Mouse (Mus musculus): ENCODE data around the gene Asxl2. TPM values are rescaled to one million over a fixed set of nuclear protein-coding genes. Genes with fewer than 3 reads are reported as not detected.

Asxl2 gene
- total and polyA plus RNA-seq, 3 experiments: 11.6 to 18.9 (median 15.2) TPM

GRCm38 (mm10) chr12:3422786-3423185, 3.9 kb upstream of the Asxl2 start:
- in situ Hi-C loops (cut with MboI; ENCODE audit: low pct_ligation_motif_present, low pct_unique_long_range_greater_than_20kb, low sequenced_read_pairs): no loop called here
- Histone ChIP-seq H3K9ac (ENCODE audit: insufficient read depth, low read depth) (no peak overlapping the region; the same call in 1 of the 2 replicates), H3K36me3 (replicated peaks in 1 of 2; ENCODE audit: control insufficient read depth in 1 of 2, insufficient read depth in 1 of 2, low read length in 1 of 2) (peaks cover 30 to 50% of the 10 kb centered on the region in 2 experiments), H3K79me2 (replicated peaks; ENCODE audit: control insufficient read depth, extremely low read depth, insufficient read depth, poor library complexity, severe bottlenecking) (peaks cover 76% of the 10 kb centered on the region), H3K4me3 (replicated peaks in 1 of 3; ENCODE audit: low read depth in 2 of 3, low read length in 2 of 3, poor library complexity in 1 of 3) (no peak overlapping the region), H3K27ac (ENCODE audit: insufficient read depth, low read depth) (no peak overlapping the region), H3K9me3 (replicated peaks; ENCODE audit: low read length) (no peaks in the 10 kb centered on the region), H3K4me2 (ENCODE audit: insufficient read depth, low read depth, poor library complexity, severe bottlenecking) (peak overlapping the region; percentile 49; the same call in 1 of the 2 replicates), H3K4me1 (ENCODE audit: control insufficient read depth in 1 of 2, insufficient read depth in 2 of 2) (peaks cover 4 to 29% of the 10 kb centered on the region in 2 experiments; a peak in 2 of 4 replicates), H3K27me3 (replicated peaks) (no peaks in the 10 kb centered on the region)
- dilution Hi-C loops (cut with MboI; ENCODE audit: extremely low pct_ligation_motif_present, extremely low pct_unique_long_range_greater_than_20kb, low sequenced_read_pairs): no loop called here
- no peak for DNase-seq (ENCODE audit: extremely low read depth)
- no peak for TF ChIP-seq ZNF384 (IDR thresholded peaks at IDR 0.05; ENCODE audit: low read depth, low read length)
- TF ChIP-seq IRF4 (IDR thresholded peaks at IDR 0.05; ENCODE audit: low read depth, low read length): no peak
- TF ChIP-seq ETS1 (conservative IDR thresholded peaks at IDR 0.05; ENCODE audit: low read depth, low read length): no peak
- no peak for TF ChIP-seq KAT2A (IDR thresholded peaks at IDR 0.05; ENCODE audit: insufficient replicate concordance, low read length)
- no peak for TF ChIP-seq HCFC1 (IDR thresholded peaks at IDR 0.05; ENCODE audit: low read depth, low read length)
- TF ChIP-seq ZMIZ1 (IDR thresholded peaks at IDR 0.05; ENCODE audit: low read depth, low read length): no peak
- TF ChIP-seq BHLHE40 (IDR thresholded peaks at IDR 0.05; ENCODE audit: low read depth, low read length): no peak
- no peak for TF ChIP-seq TCF12 (IDR thresholded peaks at IDR 0.05; ENCODE audit: low read depth, low read length)
- TF ChIP-seq ELF1 (IDR thresholded peaks at IDR 0.05; ENCODE audit: low read depth, low read length): no peak
- no peak for TF ChIP-seq MAX (IDR thresholded peaks at IDR 0.05; ENCODE audit: low read length)
- TF ChIP-seq ZC3H11A (IDR thresholded peaks at IDR 0.05; ENCODE audit: low read depth, low read length): no peak
- TF ChIP-seq E2F4 (IDR thresholded peaks at IDR 0.05; ENCODE audit: insufficient replicate concordance, low read depth, low read length): no peak
- TF ChIP-seq POLR2A (IDR thresholded peaks at IDR 0.05; ENCODE audit: low read depth, low read length): no peak
- no peak for TF ChIP-seq GABPA (IDR thresholded peaks at IDR 0.05; ENCODE audit: insufficient replicate concordance, low read depth, low read length)
- TF ChIP-seq RAD21 (IDR thresholded peaks at IDR 0.05; ENCODE audit: low read depth, low read length): no peak
- TF ChIP-seq USF2 (conservative IDR thresholded peaks at IDR 0.05; ENCODE audit: low read depth, low read length): no peak
- TF ChIP-seq PAX5 (IDR thresholded peaks at IDR 0.05; ENCODE audit: low read length): no peak

DNA sequence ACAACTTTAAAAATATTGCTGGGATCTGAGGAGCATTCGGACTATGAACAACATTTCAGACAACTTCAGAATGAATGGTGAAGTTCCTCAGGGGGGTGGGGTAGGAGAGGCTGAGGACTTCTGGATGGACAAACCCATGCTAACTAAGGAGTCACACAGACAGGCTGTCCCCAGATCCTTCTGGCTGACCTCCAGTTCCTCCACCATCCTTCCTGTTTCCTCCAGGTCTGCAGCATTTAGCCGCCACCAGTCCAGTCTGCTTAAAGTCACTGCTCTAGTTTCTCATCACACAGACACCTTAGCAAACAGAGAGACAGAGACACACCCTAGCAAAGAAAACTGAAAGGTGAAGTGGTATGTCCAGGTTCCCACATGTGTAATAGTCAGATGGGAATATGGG, 2.5 kb upstream of the Asxl2 start:
- peaks cover 4 to 29% of the 10 kb centered on the region in 2 experiments; a peak in 2 of 4 replicates for H3K4me1 ChIP-seq (ENCODE audit: control insufficient read depth in 1 of 2, insufficient read depth in 2 of 2)

More for the DNA sequence above, 2.5 kb upstream of the Asxl2 start:
- TF ChIP-seq CHD2 (IDR thresholded peaks at IDR 0.05; ENCODE audit: low read length) (no peak), JUN (IDR thresholded peaks at IDR 0.05; ENCODE audit: insufficient read depth, low read depth, low read length) (no peak)
- no peak overlapping the region for H3K27ac ChIP-seq (ENCODE audit: insufficient read depth, low read depth)
- peaks cover 20 to 37% of the 10 kb centered on the region in 2 experiments for H3K36me3 ChIP-seq (replicated peaks in 1 of 2; ENCODE audit: control insufficient read depth in 1 of 2, insufficient read depth in 1 of 2, low read length in 1 of 2)
- H3K27me3 ChIP-seq (replicated peaks): no peaks in the 10 kb centered on the region
- dilution Hi-C loops (cut with MboI; ENCODE audit: extremely low pct_ligation_motif_present, extremely low pct_unique_long_range_greater_than_20kb, low sequenced_read_pairs): no loop called here
- DNase-seq (ENCODE audit: extremely low read depth): no peak
- peak overlapping the region; percentile 86 for H3K9ac ChIP-seq (ENCODE audit: insufficient read depth, low read depth)
- H3K79me2 ChIP-seq (replicated peaks; ENCODE audit: control insufficient read depth, extremely low read depth, insufficient read depth, poor library complexity, severe bottlenecking): peaks cover 78% of the 10 kb centered on the region
- no peaks in the 10 kb centered on the region for H3K9me3 ChIP-seq (replicated peaks; ENCODE audit: low read length)
- in situ Hi-C loops (cut with MboI; ENCODE audit: low pct_ligation_motif_present, low pct_unique_long_range_greater_than_20kb, low sequenced_read_pairs): no loop called here
- H3K4me2 ChIP-seq (ENCODE audit: insufficient read depth, low read depth, poor library complexity, severe bottlenecking): peak overlapping the region; percentile 98
- H3K4me3 ChIP-seq (replicated peaks in 1 of 3; ENCODE audit: low read depth in 2 of 3, low read length in 2 of 3, poor library complexity in 1 of 3): peak overlapping the region; percentile 15 to 99 (median 78)
